Mouse (Mus musculus) stomach, postnatal 0 days (tissue): ENCODE data around the gene Ryk. TPM values are rescaled to one million over a fixed set of nuclear protein-coding genes. Genes with fewer than 3 reads are reported as not detected.

Experiments
- ATAC-seq: fragments of 200-750 bp; cut with Nextera tagmentation; 2 replicates; pipeline ENCODE4 v1.8.0; 2017; ENCODE audit not compliant: low FRiP score, low TSS enrichment
- DNase-seq: peaks from one replicate; pipeline ENCODE4 v3.0.0-alpha.2; 2016; ENCODE audit warnings: low spot score
- H3K27ac ChIP-seq: fragments of 300-500 bp; sonication (generic); replicated peaks from 2 replicates; pipeline ENCODE4 v1.5.1; 2014; ENCODE audit warnings: mild to moderate bottlenecking, control low read depth
- H3K27me3 ChIP-seq: fragments of 300-500 bp; sonication (generic); 2 replicates; pipeline ENCODE4 v1.6.1; 2014; ENCODE audit warnings: low read length; ENCODE audit not compliant: control insufficient read depth, insufficient read depth
- H3K36me3 ChIP-seq: fragments of 300-500 bp; sonication (generic); 2 replicates; pipeline ENCODE4 v1.6.1; 2014; ENCODE audit warnings: low read length, mixed read lengths; ENCODE audit not compliant: control insufficient read depth, insufficient read depth
- H3K4me1 ChIP-seq: fragments of 300-500 bp; sonication (generic); replicated peaks from 2 replicates; pipeline ENCODE4 v1.6.1; 2014; ENCODE audit warnings: antibody characterized with exemption; ENCODE audit not compliant: control insufficient read depth, insufficient read depth
- H3K4me2 ChIP-seq: fragments of 300-500 bp; sonication (generic); replicated peaks from 2 replicates; pipeline ENCODE4 v1.6.1; 2014; ENCODE audit warnings: low read depth, mild to moderate bottlenecking, control low read depth, moderate library complexity
- H3K4me3 ChIP-seq: fragments of 300-500 bp; sonication (generic); 2 replicates; pipeline ENCODE4 v1.5.1; 2014; ENCODE audit warnings: low read depth, low read length, control low read depth
- H3K9ac ChIP-seq: fragments of 300-500 bp; sonication (generic); 2 replicates; pipeline ENCODE4 v1.6.1; 2014; ENCODE audit warnings: mild to moderate bottlenecking, low read length, control low read depth, mixed read lengths
- H3K9me3 ChIP-seq: fragments of 300-500 bp; sonication (generic); 2 replicates; pipeline ENCODE4 v1.6.1; 2016; ENCODE audit warnings: low read length; ENCODE audit not compliant: control insufficient read depth
- CTCF ChIP-seq: IDR thresholded peaks from 2 replicates; pipeline ENCODE4 v1.5.1; 2016; ENCODE audit warnings: antibody characterized with exemption, low read depth, mild to moderate bottlenecking, moderate library complexity
- EP300 ChIP-seq: optimal IDR thresholded peaks from 2 replicates; pipeline ENCODE3; 2016; ENCODE audit warnings: antibody characterized with exemption
- WGBS: fragments of 180-500 bp; shearing (Covaris S2); extraction: QIAGEN DNeasy Blood & Tissue Kit; methylation state at CpG from one replicate; pipeline ENCODE4 v1.1.7; 2014; 5-methylcytosine and 5-hydroxymethylcytosine counted together
- polyA plus RNA-seq: library from polyadenylated mRNA; unstranded; fragments of >200 nt; fragmentation: Nextera tagmentation; extraction: Ambion mirVana; gene quantifications from 2 replicates; pipeline ENCODE4 v1.2.1, GENCODE M21; 2015

Ryk gene
- polyA plus RNA-seq, 1 experiment from 2014 or later: 16.8 TPM

DNA sequence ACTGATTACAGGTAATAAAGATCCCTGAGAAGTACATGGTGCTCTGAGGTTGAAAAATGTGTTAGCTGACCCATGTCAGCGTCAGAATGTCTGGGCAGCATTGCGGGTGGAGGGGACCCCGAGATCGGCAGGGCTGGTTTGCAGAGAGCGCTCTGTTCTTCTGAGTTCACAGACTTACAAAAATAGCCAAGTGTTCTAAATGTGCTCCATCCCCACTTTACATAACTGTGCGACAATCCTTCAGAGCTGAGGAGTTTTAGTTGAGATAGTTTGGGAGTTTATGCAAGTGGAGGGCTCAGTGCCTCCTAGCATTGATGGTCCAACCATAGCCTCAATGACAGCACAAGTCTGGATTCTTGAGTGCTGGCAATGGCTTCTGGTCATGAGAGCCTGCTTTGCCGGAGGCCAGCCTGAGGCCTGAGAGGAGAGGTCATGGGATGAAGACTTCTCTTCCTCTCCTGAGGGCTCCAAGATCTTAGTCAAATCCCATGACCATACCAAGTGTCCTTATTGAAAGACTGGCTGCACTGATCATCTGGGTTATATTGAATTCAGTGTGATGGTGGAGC, 88.2 kb downstream of the Ryk start:
- Histone ChIP-seq H3K36me3 (no peaks in the 10 kb centered on the region), H3K4me2 (no peak overlapping the region), H3K4me1 (no peaks in the 10 kb centered on the region), H3K27me3 (no peaks in the 10 kb centered on the region), H3K9ac (no peak overlapping the region), H3K9me3 (no peaks in the 10 kb centered on the region), H3K4me3 (no peak overlapping the region), H3K27ac (no peak overlapping the region)
- 89% methylated on average over 7 of the region's 7 CpGs for WGBS
- TF ChIP-seq CTCF (no peak), EP300 (no peak)
- no peak for DNase-seq
- no peak for ATAC-seq

DNA sequence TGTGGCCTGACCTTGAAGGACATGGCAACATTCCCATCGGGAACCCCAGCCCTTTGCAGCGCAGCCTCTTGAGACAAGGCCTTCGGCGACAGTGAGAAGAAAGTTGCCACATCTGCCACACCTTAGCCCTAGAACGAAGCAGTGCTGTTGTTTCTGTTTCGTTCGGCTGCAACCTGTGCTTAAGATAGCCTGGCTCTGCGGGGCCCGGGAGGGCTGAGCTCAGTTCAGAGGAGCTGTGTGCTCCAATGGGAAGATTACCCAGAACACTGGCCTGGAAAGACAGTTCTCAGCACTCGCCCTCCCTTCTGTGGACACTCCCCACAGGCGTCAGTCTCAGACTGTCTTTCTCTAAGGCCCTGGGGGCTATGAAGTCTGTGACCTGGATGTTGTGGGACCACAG, 89.1 kb downstream of the Ryk start:
- Histone ChIP-seq H3K36me3 (no peaks in the 10 kb centered on the region), H3K27me3 (no peaks in the 10 kb centered on the region), H3K4me3 (no peak overlapping the region), H3K4me1 (no peaks in the 10 kb centered on the region), H3K9me3 (no peaks in the 10 kb centered on the region), H3K4me2 (no peak overlapping the region), H3K27ac (no peak overlapping the region), H3K9ac (no peak overlapping the region)
- TF ChIP-seq EP300 (no peak), CTCF (no peak)
- 0 out of 2 replicates have a peak, but pooled peaks have one; percentile 26 for ATAC-seq
- 84% methylated on average over 11 of the region's 11 CpGs for whole genome bisulfite sequencing
- no peak for DNase-seq

DNA sequence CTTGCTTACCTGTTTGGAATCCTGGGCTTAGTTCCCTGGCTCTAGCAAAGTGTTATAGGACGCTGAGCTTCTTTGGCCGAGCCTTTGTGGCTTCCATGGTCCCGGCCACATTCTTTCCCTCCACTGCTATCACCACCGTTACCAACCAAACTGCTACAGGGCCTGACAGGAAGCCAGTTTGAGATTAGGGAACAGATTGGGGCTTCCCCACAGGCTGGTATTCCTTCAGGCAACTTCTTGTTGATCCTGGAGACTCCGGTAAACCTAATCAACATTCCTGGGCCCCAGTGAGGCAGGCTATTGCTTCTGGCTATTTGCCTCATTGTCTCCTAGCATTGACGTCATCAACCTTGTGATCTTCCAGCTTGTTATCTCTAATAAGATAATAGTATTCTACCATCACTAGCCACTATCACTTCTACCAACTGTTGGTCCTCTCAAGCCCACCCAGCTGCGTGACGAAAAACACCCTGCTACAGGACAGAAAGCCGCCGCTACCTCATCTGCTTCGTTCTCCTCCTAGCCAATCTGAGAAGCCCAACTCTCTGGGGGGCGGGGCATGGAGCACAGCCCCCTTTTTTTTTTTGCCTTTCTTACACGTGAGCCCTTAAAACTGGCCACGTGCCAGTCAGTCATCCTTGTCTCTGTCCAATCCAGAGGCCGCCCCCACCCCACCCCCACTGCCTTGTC, 90.1 kb downstream of the Ryk start:
- ATAC-seq (0 out of 2 replicates have a peak, but pooled peaks have one; percentile 15), DNase-seq (no peak)
- TF ChIP-seq CTCF (no peak), EP300 (no peak)
- H3K9ac ChIP-seq: no peak overlapping the region
- no peaks in the 10 kb centered on the region for H3K9me3 ChIP-seq
- no peaks in the 10 kb centered on the region for H3K4me1 ChIP-seq
- H3K27ac ChIP-seq: no peak overlapping the region
- no peak overlapping the region for H3K4me2 ChIP-seq
- H3K27me3 ChIP-seq: no peaks in the 10 kb centered on the region
- 64% methylated on average over 15 of the region's 15 CpGs for WGBS
- H3K36me3 ChIP-seq: no peaks in the 10 kb centered on the region
- no peak overlapping the region for H3K4me3 ChIP-seq

DNA sequence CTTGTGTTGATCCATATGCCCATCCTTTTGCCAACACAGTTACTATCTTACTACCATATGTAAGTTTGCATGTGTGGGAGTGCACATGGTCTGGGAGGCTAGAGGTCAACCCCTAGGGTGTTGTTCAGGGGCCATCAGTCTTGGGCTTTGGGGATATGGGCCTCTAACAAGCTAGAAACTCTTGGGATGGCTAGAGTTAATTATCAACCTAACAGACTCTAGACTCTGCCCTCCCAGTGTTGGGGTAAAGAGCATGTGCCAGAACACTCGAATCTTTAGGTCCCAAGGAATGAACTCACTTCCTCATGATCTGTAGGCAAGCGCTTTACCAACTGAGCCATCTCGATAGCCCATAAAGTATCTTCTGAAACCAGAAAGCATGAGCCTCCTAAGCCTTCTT, 91.4 kb downstream of the Ryk start:
- no peaks in the 10 kb centered on the region for H3K9me3 ChIP-seq
- no peak for TF ChIP-seq CTCF
- TF ChIP-seq EP300: no peak
- no peak overlapping the region for H3K4me2 ChIP-seq
- no peaks in the 10 kb centered on the region for H3K27me3 ChIP-seq
- H3K27ac ChIP-seq: no peak overlapping the region
- H3K36me3 ChIP-seq: no peaks in the 10 kb centered on the region
- H3K4me1 ChIP-seq: no peaks in the 10 kb centered on the region
- no peak overlapping the region for H3K4me3 ChIP-seq
- 80% methylated on average over 3 of the region's 3 CpGs for WGBS
- ATAC-seq (no peak), DNase-seq (no peak)
- H3K9ac ChIP-seq: no peak overlapping the region

DNA sequence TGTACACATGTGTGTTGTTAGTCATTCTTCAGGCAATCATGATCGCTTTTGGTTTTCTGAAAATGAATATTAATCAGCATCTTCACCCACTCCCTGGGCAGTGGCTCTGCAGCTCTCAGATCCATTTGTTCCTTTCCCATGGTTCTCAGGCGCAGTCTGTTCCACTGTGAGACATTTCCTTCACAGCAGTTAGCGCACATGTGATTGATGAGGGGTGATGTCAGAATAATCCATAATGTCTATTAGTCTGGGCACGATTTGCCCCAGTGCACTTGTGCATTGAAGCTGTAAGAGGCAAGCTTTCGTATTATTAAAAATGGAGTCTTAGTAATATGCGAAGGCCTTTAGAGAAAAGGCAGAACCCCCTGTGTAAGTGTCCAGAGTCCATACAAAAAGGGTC, 95.1 kb downstream of the Ryk start:
- ATAC-seq (no peak), DNase-seq (no peak)
- H3K4me3 ChIP-seq: no peak overlapping the region
- H3K9me3 ChIP-seq: no peaks in the 10 kb centered on the region
- H3K9ac ChIP-seq: no peak overlapping the region
- no peak overlapping the region for H3K27ac ChIP-seq
- no peak overlapping the region for H3K4me2 ChIP-seq
- H3K4me1 ChIP-seq: no peaks in the 10 kb centered on the region
- no peaks in the 10 kb centered on the region for H3K27me3 ChIP-seq
- TF ChIP-seq CTCF: no peak
- no peak for TF ChIP-seq EP300
- H3K36me3 ChIP-seq: no peaks in the 10 kb centered on the region
- WGBS: 56% methylated on average over 6 of the region's 6 CpGs
